Mouse (Mus musculus) CD8-positive naive resting alpha-beta T cell, adult 2 months (primary cell): ENCODE measurements around the gene Rpl10.

Source experiments
- DNase-seq, 2 experiments: peaks; one replicate each; pipeline ENCODE4 v3.0.0; 2022; ENCODE audit warnings: low read depth in 2 of 2, low spot score in 2 of 2

Rpl10 gene

DNA sequence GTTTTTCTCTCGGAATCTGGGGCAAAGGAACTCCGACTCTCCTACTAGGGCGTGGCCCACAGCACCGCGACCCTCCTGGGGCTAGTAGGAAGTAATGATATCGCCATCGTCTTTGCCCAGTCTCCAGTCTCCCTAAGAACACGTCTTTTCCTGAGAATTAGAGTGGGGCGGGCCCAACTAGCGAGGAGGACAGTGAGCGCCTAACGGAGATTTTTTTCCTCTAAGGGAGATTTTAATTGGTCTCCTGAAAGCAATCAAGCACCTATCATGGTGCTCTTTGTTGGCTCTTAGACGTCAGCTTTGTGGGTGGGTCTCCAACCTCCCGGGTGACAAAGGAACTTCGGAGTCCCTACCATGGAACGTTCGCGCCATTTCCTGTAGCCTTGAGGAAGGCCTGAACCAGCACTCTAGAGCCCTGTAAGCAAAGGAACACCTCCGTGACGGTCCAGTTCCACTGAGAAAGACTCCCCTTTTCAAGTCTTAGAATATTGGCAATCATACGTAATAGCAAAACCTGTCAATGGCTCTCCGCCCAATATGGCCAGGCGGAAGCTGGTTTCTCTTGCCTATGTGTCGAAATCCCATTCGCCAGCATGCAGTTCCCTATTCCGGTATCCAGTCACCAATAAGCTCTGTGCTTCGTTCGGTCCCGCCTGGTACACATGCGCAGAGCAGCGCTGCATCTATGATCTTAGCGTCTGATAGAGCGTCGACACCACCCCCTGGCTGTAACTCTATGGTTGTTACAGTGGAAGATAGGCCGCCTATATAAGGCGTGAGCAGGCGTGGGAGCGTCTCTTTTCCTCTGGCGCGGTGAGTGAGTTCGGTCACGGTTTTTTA is at the start of gene Rpl10:
Gene Rpl10 (plus strand): TSS at position 751 of the 840 bp plus-strand sequence.
- DNase-seq = peak; percentile 89 to 91

- no peak for DNase-seq
Observed at GRCm38 (mm10) chrX:74230038-74230437, 40.6 kb upstream of the Rpl10 start.

DNA sequence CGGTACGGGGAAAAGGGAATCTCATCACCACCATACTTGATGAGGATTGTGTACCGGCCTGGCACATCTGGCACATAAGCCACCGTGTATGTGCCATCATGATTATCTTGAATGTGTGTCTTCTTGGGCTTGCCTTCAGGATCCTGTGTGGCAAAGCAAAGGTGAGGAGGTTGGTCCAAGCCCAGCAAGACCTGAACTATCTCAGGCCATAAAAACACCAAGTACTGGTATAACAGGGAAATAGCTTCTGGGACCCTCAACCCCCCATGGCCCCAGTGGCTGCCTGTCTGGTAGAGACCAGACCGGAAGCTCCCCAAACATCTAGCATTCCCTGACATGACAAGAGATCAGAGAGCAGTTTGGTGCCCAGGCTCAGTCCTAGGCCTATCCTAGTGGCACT is 37.4 kb upstream of the Rpl10 start:
- DNase-seq = no peak

DNA sequence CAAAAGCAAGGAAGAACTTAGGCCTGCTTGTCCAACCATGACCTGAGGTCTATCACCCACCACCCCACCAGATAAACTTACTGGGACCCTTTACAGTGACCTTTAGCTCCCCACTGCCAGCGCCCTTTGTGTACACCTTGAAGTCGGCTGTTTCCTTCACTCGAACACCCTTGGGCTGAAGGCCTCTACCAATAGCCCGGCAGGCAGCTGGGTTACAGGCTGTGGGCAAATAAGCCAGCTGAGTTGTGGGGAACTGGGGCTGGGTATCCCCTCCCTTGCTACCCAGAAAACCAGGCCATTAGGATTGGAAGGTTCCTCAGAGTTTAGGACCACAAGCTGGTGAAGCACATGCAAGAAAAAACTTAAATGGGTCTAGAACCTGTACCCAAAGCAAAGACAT is 30.3 kb upstream of the Rpl10 start:
- DNase-seq = no peak

DNA sequence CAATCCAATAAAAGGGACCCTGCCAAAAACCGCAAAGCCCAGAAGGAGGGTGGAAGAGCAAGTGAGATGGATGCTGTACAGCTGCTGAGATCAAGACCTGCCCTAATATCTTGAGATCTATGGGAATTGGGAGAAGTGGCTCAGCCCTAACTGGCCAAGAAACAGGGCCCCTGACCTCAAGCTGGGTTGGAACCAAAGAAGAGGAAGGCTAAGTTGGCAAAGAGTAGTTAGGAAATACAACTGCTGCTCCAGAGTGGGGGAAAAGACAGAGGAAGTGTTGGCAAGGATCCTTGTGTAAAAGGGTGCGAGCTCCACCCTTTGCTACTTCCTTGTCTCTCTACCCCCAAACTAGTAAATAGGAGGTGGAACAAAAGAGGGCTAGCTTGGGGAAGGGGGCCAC is 27.2 kb upstream of the Rpl10 start:
- DNase-seq = no peak

DNA sequence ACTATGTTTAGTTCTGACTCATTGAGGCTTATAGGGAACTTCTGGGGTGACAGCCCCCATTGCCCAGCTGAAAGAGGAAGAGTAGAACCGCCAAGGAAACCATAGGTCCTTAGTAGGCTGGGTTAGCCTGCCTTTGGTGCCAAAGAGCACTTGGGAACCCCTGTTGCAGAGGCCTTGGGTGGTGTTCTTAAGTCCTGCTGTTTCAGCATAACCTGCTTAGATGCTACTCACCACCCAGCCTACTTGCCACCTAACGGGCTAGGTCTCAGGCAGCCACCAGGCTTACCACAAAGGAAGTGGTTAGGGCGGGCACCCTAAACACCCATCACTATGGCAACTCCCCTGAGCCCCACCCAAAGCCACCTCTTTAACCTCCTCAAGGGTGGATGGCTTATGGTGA is 26.8 kb upstream of the Rpl10 start:
- DNase-seq = peak; percentile 67 to 74

GRCm38 (mm10) chrX:74244614-74245083 is 26.0 kb upstream of the Rpl10 start:
- DNase-seq = peak in 1 of 2 experiments; percentile 20

- no peak for DNase-seq
Observed at GRCm38 (mm10) chrX:74245107-74245506, 25.5 kb upstream of the Rpl10 start.

DNA sequence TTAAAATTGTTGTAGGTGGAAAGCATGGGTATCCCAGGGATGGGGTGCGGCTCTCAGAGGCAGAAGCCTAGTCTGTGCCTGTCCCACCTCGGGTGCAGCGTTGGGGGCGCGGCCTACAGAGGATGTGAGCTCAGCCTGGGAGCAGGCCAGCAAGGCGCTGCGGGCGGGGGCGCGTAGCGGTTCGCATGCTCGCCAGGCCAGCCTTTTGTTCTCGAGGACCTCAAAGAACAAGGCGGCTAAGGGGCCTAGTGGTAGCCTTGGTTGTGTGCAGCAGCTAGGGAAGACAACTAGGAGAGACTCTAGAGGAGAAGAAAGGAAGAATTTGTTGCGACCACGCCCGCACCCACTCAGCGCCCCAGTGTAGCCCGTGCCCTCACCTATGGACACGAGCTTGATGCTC is 24.9 kb upstream of the Rpl10 start:
- DNase-seq = peak; percentile 25 to 39

GRCm38 (mm10) chrX:74246213-74246681 is 24.4 kb upstream of the Rpl10 start:
- peak; percentile 65 to 68 for DNase-seq

- no peak for DNase-seq
Observed at GRCm38 (mm10) chrX:74246693-74247092, 23.9 kb upstream of the Rpl10 start.

DNA sequence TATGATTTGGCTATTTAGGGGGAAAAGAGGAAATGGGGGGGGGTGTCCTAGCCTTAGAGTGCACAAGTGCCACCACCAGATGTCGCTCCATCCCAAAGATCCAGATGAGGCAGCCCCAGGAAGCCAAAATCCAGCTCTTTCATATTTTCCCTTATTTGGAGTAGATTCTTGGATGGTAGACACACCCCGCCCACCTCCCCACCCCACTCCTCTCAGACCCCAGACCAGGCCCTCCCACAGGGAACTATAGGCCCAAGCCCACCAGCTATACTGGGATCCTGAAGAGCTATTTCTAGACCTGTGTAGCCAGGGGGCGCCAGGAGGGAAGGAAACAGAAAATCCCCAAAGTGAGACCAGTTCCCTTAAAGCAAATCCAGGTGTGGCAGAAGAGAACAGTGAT is 22.0 kb upstream of the Rpl10 start:
- DNase-seq = peak; percentile 23 to 44

DNA sequence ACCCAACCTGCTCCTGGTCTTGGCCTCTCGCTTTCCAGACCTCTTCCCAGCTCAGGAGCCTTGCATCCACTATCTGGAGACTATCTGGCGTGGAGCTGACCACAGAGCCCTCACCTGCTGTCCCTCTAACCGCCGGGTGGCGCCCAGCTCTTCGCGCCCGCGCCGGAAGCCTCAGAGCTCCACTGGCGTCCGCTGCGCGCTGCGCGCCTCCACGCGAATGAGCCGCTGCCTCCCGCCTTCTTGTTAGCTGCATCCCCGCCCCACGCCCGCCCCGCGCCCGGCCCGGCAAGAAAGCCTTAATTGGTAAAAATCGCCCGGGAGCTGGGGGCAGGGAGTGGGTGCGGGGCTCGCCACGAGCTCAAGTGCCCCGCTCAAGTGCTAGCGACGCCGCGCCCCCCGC is 21.0 kb upstream of the Rpl10 start, which contains the start of gene Flna:
Gene Flna (minus strand): TSS at position 206 of the 400 bp plus-strand sequence.
- DNase-seq = peak; percentile 32 to 36

GRCm38 (mm10) chrX:74254153-74254887 is 16.3 kb upstream of the Rpl10 start, which contains the start of gene Emd:
Emd (plus strand) TSS chrX:74254687.
- DNase-seq = peak; percentile 83

- DNase-seq = no peak
Observed at GRCm38 (mm10) chrX:74254888-74255565, 15.6 kb upstream of the Rpl10 start.

DNA sequence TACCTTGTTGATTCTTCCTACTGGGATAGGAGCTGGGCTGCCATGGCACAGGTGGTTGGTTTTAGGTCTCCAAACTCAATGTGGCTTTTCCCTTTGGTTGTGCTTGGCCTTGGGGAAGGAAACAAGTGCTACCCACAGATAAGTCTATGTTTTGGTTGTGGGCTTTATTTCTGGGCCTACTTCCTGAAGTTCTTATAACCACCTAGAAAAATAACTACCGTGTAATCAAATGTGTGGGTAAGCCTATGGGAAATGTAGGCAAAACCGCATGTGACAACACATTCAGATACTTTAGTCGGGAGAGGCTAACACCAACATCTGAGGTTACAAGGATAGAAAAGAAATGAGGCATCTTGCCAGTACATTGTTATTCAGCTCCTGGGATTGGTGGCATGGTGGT is 12.9 kb upstream of the Rpl10 start:
- DNase-seq = no peak

DNA sequence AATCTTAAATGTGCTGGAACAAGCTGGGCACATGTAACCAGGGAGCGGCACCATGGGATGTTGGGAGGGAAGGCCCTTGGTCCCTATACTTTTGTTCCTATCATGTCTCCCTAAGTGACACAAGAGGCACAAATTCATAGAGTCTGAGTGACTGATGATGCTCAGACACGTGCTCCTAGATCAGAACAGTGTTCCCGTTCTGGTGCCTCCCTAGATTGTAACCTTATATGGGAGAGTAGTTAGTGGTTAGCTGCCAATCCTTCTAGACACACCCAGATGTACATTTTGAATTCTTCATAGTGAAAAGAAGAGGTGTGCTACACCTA is 913 bp upstream of the Rpl10 start:
- DNase-seq = no peak

- DNase-seq = no peak
Observed at GRCm38 (mm10) chrX:74270902-74271551, 415 bp downstream of the Rpl10 start.

DNA sequence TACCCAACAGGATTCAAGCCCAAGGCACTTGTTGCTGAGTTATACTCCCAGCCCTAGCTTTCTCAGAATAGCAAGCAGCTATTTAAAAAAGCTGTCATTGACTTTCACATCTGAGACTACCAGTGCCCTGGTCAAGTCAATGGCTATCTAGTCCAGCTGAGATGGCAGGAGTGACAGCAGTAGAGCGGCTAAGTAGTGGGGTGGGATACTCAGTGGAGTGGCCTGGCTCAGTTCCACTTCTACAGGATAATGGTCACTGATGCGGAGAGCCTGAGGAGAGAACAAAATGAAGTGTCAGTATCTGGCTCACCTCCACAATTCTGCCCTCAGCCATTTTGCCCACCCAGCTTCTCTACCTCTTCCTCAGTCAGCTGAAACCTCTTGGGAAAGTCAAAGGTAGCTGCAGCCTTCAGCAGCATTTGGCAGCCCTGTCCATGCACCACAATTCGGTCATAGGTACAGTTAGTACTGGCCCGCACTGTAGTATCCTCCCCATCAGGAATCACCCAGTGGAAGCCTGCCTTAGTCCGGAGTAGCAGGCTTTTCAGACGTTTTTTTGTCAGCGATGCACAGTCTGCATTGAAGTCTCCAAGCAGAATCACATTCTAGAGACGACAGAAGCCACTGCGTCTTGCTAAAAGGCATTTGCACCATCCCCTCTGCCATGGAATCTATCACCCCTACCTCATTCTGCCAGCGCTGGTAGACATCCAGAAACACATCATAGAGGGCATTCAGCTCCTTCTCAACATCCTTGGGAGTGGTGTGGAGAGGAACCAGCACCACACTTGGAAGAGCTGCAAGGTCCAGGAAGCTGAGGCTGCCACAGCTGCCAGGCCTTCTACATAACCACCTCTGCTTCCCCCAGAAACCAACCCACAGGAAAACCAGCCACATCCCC is 3.1 kb downstream of the Rpl10 start:
- DNase-seq = no peak

DNA sequence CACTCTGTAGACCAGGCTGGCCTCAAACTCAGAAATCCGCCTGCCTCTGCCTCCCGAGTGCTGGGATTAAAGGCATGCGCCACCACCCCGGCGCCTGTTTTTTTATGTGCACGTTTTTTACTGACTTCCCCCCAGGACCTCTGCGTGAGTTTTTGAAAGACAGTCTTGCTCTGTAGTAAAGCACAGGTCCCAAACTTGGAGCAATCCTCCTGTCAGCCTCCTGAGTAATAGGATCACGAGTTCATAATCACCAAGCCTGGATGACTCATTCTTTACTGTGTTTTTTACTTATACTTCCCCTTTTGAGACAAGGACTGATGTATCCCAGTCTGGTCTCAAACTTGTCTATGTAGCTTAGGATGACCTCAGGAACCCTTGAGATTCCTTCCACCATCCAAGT is 7.3 kb downstream of the Rpl10 start:
- no peak for DNase-seq
